Mouse (Mus musculus) left cerebral cortex, postnatal 36 days (tissue): ENCODE results near the gene Cnih3. TPM values are rescaled to one million over a fixed set of nuclear protein-coding genes. Genes with fewer than 3 reads are reported as not detected.

Experiments
- DNase-seq, 2 experiments: peaks; one replicate each; pipeline ENCODE4 v3.0.0; 2021 to 2022; ENCODE audit warnings: low spot score in 2 of 2, mixed read lengths in 1 of 2
- intact Hi-C: fragments of 180-260 bp; cut with DNase I; formaldehyde crosslinking; loops from one replicate; pipeline ENCODE4 v1.15.1; 2025
- total RNA-seq, 2 experiments: library from RNA; stranded (reverse); gene quantifications; 2 replicates each; pipeline ENCODE4 v1.2.3; 2021

The Cnih3 gene
- total RNA-seq, 2 experiments from 2014 or later, result 78.5 to 81.5 TPM

DNA sequence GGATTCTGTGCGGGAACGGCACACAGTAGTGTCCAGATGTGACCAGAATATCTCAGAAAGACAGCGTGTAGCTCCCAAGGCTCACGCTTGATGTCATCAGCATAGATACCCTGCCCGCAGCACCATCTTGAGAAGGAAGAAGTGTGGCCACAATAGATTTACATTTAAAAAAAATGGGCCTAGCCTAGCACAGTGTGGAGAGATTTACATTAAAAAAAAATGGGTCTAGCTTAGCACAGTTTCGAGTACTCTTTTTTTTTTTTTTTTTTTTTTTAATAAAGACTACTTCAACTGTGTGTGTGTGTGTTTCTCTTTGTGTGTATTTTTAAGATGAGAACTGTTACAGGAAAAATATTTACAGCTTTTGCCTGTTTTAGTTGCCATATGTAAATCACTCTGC is 13.3 kb upstream of the Cnih3 start:
- no peak for DNase-seq
- intact Hi-C loops, result loop anchor here (5.0 kb wide), 2 partner anchors 67 to 208 kb away; no protein-coding TSS in a partner anchor

DNA sequence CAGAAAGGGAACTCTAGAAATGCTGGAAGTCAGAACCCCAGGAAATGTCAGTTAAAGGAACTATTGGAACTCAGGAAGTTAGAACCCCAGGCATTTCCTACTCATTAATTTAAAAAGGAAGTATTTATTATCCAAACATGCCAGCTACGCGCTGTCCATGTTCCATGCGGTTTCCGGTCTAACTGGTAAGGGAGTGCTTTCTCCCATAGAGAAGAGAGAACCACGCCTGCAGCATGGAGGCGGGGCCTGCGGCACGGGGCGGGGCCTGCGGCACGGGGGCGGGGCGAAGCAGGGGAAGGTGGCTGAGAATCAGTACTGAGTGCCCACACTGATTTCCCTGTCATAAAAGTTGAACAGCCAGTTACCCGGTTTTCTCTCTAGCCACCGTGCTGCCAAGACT is 6.9 kb upstream of the Cnih3 start:
- intact Hi-C loops, result no loop called here
- no peak for DNase-seq

DNA sequence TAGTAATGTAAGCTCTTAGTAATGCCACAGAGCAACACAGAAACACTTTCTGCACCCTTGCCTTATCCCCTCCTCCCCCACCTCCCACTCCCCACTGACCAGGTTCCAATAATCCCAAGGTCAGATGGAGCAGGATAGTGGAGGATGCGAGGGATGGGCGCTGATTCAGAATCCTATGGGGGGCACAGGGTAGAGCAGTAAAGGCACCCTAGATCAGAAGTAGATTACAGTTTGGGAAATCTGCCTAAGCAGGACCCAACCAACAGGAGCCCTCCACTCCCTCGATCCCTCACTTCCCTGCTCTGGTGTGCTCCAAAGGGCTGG is 423 bp upstream of the Cnih3 start:
- intact Hi-C loops, result no loop called here

DNA sequence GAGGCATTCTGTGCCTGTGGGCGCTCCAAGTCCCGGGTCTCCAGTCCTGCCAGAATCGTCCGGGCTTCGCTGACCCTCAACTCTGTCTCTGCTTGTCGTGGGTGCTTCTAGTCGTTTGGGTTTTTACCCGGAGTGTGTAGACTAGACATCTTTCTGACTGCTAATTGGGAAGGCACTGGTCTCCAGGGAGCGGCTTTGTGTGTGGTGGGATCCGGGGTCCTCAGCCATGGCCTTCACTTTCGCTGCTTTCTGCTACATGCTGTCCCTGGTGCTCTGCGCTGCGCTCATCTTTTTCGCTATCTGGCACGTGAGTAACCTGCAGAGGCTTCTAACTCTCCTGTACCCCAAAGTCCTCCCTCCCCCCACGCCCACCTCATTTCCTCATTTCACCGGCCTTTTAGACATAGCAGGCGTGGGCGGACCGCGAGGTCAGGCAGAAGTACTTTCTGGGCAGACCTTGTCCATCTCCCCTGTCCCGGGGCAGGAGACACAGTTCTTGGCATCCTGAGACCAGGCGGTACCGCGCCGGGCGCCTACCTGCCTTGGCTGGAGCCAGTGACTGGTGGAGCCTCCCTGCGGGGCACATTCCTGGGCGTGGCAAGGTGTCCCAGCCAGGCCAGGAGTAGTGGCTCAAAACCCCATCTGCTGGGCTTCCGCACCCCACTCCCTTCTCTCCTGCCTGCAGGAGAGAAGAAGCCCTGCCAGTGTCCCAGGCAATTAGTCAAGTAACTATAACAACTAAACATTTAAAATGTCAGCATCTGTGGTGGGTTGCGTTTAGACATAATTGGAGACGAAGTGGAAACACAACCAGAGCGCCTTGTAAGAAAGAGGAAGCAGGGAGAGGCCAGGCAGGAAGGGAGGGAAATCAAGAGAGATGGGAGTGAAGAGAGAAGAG is 1.0 kb downstream of the Cnih3 start:
- peak in 1 of 2 experiments; percentile 30 for DNase-seq
- intact Hi-C loops, result no loop called here

More for the DNA sequence above, 423 bp upstream of the Cnih3 start:
- DNase-seq, result no peak

DNA sequence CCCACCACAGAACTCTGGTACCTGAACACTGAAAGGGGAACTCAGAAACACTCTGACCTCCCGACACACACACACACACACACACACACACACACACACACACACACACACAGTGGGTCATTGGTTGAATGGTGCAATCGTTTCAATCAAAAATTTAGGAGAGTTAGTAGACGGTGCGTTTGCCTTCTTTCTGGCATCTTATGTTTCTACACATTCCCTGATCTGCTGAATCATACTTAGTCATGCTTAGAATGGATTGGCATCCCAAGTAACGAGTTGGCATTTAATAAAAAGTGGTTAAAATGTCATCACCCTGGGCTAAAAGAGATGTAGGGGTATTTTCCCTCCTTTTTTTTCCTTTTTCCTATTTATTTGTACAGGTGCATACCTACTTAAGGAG is 3.3 kb downstream of the Cnih3 start:
- DNase-seq, result no peak
- intact Hi-C loops, result no loop called here

DNA sequence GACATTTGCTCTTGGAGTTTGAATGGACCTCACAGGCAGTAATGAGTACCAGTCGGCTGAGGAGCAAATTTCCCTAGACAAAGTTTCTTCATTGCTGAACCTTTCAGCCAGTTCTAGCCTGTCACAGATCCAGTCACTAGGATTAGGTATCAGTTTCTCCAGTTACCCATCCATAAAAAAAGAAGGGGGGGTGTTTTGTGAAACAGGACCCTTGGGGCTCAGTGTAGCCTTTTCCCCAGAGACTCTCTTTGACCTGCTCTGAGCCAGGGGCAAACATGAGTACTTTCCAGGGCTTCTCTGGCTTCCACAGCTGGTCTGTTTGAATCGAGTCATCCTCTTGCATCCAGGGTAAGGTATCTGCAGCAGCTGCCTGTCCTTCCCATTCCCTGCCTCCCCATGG is 5.4 kb downstream of the Cnih3 start:
- intact Hi-C loops, result no loop called here
- no peak for DNase-seq

DNA sequence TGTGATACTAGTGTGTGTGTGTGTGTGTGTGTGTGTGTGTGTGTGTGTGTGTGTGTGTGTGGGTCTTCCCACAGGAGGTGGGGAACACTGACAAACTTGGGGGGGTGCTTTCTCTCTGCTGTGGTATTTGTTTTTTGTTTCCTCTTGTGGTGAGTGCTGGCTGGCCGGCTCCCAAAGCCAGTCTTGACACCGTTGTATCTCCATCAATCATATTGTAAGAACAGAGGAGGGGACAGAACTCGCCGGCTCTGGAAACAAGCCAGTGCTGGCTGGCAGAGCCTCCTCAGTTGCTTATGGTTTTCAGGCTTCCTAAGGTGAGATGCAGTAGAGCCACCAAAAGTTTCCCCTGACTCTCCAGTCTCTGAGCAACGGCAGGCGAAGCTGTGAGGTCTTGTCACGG is 6.1 kb downstream of the Cnih3 start:
- no peak for DNase-seq
- intact Hi-C loops, result no loop called here

DNA sequence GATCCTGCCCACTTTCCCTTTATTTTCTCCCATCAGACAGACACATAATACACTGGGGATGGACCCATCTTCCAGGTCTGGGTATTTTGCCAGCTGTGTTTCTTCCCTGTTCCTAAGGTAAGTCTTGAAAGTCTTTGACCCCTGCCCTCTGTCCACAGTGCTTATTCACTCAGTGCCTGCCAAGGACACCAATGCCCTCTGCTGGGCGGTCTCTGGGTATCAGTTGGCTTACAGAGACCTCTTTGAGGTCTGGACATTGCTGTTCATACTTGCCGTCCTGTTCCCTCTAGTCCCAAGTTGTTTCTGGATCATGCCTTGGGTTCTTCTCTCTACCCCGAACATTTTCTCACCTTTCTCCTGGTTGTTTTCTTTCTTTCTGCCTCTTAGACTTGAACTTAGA is 8.3 kb downstream of the Cnih3 start:
- no peak for DNase-seq
- intact Hi-C loops, result loop anchor here (10.0 kb wide), 1 partner anchor 264 kb away; no protein-coding TSS in a partner anchor

DNA sequence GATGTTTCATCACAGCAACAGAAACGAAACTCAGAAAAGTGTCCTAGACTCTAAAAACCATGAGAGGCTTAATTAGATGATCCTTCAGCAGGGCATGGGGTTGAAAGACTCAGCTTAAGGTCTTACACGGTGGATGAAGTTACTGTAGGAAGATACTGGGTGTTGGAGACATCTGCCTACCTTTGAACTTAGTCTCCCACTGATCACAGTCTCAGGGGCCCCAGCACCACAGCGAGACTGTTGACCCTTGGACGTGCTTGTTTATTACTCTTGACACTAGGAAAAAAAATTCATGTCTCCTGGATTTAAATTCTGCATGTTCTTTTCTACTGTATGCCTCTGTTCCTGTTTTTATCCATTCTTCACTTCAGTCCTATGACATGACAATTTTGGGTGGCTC is 11.6 kb downstream of the Cnih3 start:
- DNase-seq, result no peak
- intact Hi-C loops, result loop anchor here (10.0 kb wide), 1 partner anchor 261 kb away; no protein-coding TSS in a partner anchor

DNA sequence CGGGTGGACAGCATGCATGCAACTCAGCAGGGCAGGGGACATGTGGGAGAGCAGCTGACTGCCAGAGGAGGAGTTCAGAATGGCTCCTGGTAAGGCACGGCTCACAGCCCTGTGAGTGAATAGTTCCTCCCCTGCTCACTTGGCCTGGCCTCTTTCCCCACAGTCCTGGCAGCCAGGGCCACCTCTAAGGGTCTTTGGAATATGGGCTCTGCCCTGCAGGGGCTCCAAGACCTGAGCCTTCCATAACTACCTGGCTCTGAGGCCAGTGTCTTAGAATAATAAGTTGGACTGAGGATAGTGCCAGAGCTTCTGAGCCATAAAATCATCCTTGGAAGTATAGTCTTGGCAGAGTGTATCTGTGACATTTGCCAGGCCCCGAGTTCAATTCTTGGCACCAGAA is 12.9 kb downstream of the Cnih3 start:
- intact Hi-C loops, result loop anchor here (10.0 kb wide), 1 partner anchor 259 kb away; no protein-coding TSS in a partner anchor
- no peak for DNase-seq

DNA sequence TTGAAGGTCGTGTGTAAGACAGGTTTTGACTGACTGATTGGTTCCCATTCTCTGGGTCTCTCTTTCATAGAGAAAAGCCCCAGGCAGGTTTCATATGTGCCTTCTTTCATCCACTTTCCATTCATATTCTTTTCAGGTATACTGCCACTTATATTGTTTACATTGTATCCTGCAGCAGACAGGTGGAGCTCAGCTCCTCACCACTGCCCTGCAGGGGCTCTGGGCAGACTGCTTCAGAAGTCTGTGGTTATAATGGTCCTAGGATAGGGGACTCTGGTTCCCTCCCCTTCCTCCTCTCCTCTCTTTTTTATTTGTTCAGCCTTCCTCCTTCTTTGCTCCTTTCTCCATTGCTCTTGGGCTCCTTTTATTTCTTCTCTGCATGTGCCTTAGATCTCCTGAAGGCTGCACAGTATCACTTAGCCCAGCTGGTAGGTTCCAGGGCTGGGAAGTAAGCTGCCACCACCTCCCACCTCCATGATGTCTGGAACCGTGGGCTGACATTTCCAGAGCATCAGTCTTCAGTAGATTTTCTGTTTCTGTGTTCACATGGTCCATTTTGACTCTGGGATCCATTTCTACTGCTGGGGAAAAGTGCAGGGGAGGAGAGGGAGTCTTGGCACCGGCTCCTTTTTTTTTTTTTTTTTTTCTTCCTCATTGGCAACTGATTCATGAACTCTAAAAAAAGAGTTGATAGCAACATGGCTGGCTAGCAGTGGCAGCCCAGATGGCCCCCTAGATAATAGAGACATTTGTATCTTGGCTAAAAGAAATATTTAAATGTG is 16.6 kb downstream of the Cnih3 start:
- intact Hi-C loops, result loop anchor here (10.0 kb wide), 1 partner anchor 256 kb away; no protein-coding TSS in a partner anchor
- peak; percentile 65 to 75 for DNase-seq

DNA sequence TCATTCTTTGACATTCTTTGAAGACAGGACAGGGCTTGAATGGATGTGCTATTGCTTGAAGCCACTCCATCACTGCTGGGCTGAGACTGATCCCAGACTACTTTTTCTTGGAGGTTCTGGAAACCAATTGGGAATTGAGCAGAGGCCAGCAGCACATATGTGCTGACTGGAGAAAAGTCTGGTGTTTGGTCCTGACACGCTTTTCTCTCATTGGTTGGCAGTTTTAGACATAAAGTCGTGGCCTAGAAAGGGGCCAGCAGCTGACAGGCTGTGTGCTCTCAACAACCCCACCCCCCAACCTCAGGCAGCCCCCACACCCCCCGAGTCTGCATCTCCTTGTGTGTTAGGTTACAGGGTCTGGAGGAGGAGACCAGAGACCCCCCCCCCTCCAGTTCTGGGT is 17.9 kb downstream of the Cnih3 start:
- DNase-seq, result peak; percentile 50
- intact Hi-C loops, result no loop called here

DNA sequence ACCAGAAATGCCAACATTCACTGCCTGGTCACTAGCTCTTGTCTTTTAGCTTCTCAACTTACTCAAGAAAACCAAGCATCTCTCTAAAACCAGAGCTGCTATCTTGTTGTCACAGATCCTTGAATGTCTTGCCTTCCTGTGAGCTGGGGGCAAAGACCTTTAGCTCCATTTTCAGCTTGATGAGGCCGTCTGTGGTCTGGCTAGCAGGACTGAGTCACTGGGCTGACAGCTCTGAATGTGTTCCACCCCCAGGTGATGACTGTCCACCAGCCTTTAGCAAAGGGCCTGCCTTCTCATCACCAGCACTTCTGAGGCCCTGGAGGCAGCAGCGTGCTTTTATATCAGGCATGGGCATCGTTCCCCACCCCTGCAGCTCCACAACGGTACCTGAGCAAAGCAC is 18.8 kb downstream of the Cnih3 start:
- intact Hi-C loops, result no loop called here
- no peak for DNase-seq

DNA sequence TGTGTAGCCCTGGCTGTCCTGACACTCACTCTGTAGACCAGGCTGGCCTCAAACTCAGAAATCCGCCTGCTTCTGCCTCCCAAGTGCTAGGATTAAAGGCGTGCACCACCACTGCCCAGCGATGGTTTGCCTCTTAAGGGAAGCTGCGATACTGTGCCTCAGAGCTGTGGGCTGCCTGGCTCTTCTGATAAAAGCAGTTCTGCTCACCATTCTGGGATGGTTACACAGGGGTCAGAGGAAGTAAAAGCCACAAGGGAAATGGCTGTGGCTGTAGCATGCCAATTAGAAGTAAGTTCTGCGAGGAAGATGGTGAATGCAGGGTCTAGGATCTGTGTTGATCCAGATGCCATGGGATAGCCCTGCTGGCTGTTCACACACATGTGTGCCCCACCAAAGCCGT is 19.9 kb downstream of the Cnih3 start:
- DNase-seq, result no peak
- intact Hi-C loops, result no loop called here

DNA sequence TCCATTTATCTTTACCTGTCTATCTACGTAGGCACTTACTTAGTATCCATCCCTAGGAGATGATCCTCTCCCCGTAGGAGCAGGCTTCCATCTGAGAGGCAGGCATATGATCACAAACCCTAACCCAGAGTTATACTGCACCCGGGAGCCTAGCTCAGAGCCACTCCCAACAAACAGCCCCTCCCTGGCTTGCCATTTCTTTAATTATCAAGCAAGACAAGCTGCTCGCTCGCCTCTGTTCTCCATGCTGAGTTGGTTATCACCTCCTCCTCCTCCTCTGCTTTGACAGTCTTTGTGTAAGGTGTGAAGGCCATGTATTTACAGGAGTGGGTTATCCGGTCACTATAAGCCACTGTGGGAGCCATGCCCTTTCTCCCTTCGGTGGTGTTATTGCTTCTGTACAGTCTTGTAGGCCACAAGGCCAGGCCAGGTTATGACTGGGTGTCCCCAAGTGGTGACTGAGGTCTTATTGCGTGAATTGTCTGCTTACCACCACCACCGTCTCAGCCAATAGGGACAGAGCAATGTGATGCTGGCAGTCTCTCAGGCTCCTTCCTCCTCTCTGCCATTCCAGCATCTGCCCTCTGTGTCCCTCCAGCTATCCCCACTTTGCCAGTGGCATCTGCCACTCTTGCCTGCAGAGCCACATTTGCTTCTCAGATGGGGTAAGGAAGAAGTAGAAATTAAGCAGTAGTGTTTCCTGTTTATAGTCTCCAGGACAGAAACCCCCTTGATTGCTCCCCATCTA is 22.4 kb downstream of the Cnih3 start:
- intact Hi-C loops, result loop anchor here (5.0 kb wide), 1 partner anchor 172 kb away; no protein-coding TSS in a partner anchor
- DNase-seq, result no peak

DNA sequence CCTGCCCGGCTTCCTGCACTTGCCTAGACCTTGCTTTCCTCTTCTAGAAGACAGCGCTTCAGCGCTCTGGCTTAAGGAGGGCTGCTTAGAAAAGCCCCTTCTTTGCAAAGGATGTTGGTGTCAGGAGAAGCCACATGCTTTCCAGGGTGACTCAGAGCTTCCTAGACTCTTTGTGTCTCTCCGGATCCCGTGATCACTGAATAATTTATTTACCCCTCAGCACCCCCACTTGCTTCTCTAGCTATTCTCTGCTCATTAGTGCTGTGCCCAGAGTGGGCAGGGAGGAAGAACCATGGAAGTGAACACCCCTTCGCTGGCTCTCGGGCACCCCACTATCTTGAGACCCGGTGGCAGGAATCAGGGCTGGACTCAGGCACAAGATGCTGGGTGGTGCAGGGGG is 24.0 kb downstream of the Cnih3 start:
- no peak for DNase-seq
- intact Hi-C loops, result loop anchor here (5.0 kb wide), 1 partner anchor 171 kb away; no protein-coding TSS in a partner anchor

DNA sequence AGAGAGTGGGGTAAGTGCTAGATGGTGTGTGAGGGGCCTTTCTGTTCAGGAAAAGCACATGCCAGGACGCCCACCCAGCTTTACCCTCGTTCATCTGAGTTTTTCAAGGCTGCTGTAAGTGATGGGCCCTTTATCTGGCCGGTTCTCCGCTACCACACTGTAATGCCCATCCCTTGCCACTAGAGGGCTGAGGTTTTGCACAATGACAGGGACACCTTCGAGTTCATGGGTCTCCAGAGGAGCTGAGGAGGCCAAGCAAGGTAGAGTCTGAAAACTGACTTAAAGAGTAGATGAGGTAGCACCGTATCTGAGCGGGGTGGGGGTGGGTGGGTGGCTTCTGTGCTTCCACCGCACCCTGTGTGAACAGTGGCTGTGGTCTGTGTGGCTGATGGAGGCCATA is 27.2 kb downstream of the Cnih3 start:
- intact Hi-C loops, result loop anchor here (5.0 kb wide), 3 partner anchors 68 to 168 kb away; no protein-coding TSS in a partner anchor
- no peak for DNase-seq

DNA sequence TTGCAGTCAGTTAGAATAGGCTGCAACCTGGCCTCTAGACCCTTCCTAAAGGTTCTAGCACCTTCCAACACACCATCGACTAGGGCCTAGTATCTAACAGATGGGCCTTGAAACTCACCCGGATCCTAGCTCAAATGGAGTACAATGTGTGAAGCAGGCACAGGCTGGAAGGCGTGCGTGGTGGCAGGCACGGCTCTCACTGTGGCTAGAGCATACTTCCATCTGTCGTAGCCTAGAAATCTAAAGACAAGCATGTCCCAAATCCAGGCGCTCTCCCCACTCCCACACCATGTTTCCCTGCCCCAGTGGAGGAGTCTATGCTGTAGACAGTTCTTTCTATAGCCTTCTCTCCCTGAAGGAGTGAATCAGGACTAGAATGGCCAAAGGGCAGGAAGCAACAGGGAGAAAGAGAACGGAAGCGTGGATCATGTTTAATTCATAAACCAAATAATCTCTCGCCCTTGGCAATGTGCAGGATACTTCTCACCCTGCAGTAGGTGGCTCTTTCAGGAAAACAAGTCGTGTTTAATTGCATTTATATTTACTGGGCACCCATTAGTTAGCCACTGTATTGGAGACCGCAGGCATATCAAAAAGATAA is 29.1 kb downstream of the Cnih3 start:
- peak; percentile 70 to 80 for DNase-seq

DNA sequence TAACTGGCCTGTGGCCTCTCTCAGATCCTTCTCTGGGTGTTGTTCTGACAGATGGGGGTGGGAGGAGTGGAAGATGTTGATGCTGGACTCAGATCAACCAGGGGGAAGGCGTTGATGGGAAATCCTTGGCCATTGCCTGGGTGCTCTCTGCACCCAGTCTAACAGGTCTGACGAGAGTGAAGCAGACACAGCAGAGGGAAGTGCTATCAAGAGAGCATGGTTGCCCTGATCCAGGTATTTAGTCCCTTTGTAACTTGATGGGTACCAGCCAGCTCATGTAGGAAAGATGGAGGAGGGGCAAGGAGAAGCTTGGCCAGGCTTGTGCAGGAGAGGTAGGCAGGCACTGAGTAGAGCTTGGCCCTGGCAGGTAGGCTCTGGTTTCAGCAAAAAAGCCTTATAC is 36.8 kb downstream of the Cnih3 start:
- intact Hi-C loops, result no loop called here
- DNase-seq, result no peak

More for the DNA sequence above, 29.1 kb downstream of the Cnih3 start:
- intact Hi-C loops, result loop anchor here (5.0 kb wide), 2 partner anchors 66 to 81 kb away; no protein-coding TSS in a partner anchor
